Mouse (Mus musculus) cortical plate, adult 2 months (tissue): Measurements from ENCODE around the gene Olfr1082. TPM values are rescaled to one million over a fixed set of nuclear protein-coding genes. Genes with fewer than 3 reads are reported as not detected.
"Not testable (repeated sequence)": the region's sequence is repeated elsewhere in the genome, so short reads cannot be mapped to it uniquely, and the experiment has no call there.

Experiments used
- H3K27ac ChIP-seq: fragments of 200-500 bp; 2 replicates; pipeline ENCODE4 v1.5.1; 2012; ENCODE audit warnings: low read length, control low read depth, inconsistent platforms; ENCODE audit not compliant: insufficient read depth
- H3K4me1 ChIP-seq: fragments of 200-500 bp; 2 replicates; pipeline ENCODE4 v1.6.1; 2011; ENCODE audit warnings: low read length; ENCODE audit not compliant: control insufficient read depth, insufficient read depth
- H3K4me3 ChIP-seq: fragments of 200-500 bp; 2 replicates; pipeline ENCODE4 v1.5.1; 2011; ENCODE audit warnings: mild to moderate bottlenecking, low read length, control low read depth; ENCODE audit not compliant: insufficient read depth
- polyA plus RNA-seq: library from polyadenylated mRNA; depleted of rRNA; stranded (reverse); fragments of >200 nt; gene quantifications from 2 replicates; pipeline ENCODE4 v1.2.3, GENCODE M21; 2012; rRNA removed

Olfr1082 gene
- polyA plus RNA-seq, result not detected in 2 replicates

DNA sequence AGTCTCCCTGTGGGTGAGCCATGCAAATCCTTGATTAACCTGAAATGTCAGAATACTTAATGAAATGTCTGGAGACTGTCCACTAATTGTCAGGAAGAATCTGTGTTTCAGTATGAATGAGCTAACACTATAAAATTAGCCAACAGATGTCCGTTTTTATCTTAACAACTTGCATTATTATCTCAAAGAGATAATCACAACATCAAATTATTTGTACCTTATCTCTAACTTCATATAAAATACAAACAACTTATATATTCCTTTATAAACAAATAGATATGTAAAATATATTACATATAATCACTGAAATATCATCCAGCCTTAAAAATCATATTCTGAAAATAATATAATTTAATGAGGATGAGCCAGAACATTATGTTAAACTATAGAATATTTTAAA is at the start of gene Olfr1082:
Gene Olfr1082 (minus strand): TSS at position 101 of the 400 bp plus-strand sequence.
- not testable (repeated sequence) for H3K4me1 ChIP-seq, H3K27ac ChIP-seq, H3K4me3 ChIP-seq

DNA sequence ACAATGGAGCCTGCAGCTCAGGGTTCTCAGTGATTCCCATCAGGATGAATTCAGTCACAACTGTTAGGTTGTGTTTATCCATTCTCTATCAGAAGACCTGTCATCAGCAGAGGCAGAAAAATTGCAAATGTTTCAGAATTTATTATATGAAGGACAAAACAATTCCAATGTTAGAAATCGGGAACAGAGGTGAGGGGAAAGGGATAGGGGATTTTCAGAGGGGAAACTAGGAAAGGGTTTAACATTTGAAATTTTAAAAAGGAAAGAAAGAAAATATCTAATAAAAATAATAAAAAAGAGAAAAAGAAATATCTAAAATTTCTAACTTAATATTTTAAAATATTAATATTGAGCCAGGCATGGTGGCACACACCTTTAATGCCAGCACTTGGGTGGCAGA is 40.9 kb upstream of the Olfr1082 start, which contains the start of gene Olfr1084:
Gene Olfr1084 (minus strand): TSS at position 101 of the 400 bp plus-strand sequence.
- not testable (repeated sequence) for H3K4me1 ChIP-seq, H3K27ac ChIP-seq, H3K4me3 ChIP-seq

DNA sequence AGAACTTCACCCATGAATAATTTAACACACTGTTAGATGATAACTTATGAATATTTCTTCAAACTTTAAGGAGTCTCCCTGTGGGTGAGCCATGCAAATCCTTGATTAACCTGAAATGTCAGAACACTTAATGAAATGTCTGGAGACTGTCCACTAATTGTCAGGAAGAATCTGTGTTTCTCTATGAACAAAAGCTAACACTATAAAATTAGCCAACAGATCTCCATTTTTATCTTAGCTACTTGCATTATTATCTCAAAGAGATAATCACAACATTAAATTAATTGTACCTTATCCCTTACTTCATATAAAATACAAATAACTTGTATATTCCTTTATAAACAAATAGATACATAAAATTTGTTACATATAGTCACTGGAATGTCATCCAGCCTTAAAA is 40.6 kb downstream of the Olfr1082 start, which contains the start of gene Olfr1080:
Gene Olfr1080 (minus strand): TSS at position 101 of the 400 bp plus-strand sequence.
- H3K4me3 ChIP-seq, H3K27ac ChIP-seq, H3K4me1 ChIP-seq: not testable (repeated sequence)

Other genes with a start within 250 kb of the Olfr1082 start
- gene Olfr1055, start 248.7 kb downstream of the Olfr1082 start, polyA plus RNA-seq, result not detected in 2 replicates
- not detected in 2 replicates for gene Olfr1056, start 236.5 kb downstream of the Olfr1082 start, polyA plus RNA-seq
- not detected in 2 replicates for gene Olfr1057, start 220.6 kb downstream of the Olfr1082 start, polyA plus RNA-seq
- gene Olfr1058, start 210.4 kb downstream of the Olfr1082 start, polyA plus RNA-seq, result not detected in 2 replicates
- gene Olfr1061, start 184.9 kb downstream of the Olfr1082 start, polyA plus RNA-seq, result not detected in 2 replicates
- not detected in 2 replicates for gene Olfr1062, start 172.2 kb downstream of the Olfr1082 start, polyA plus RNA-seq
- gene Olfr1065, start 148.4 kb downstream of the Olfr1082 start, polyA plus RNA-seq, result not detected in 2 replicates
- not detected in 2 replicates for gene Olfr1066, start 142.7 kb downstream of the Olfr1082 start, polyA plus RNA-seq
- not detected in 2 replicates for gene Olfr228, start 111.6 kb downstream of the Olfr1082 start, polyA plus RNA-seq
- not detected in 2 replicates for gene Olfr1076, start 90.5 kb downstream of the Olfr1082 start, polyA plus RNA-seq
- not detected in 2 replicates for gene Olfr1079, start 56.5 kb downstream of the Olfr1082 start, polyA plus RNA-seq
- not detected in 2 replicates for gene Olfr1080, start 40.7 kb downstream of the Olfr1082 start, polyA plus RNA-seq
- gene Olfr1084, start 40.8 kb upstream of the Olfr1082 start, polyA plus RNA-seq, result not detected in 2 replicates
- gene Olfr1085, start 63.1 kb upstream of the Olfr1082 start, polyA plus RNA-seq, result not detected in 2 replicates
- not detected in 2 replicates for gene Olfr1086, start 81.1 kb upstream of the Olfr1082 start, polyA plus RNA-seq
- not detected in 2 replicates for gene Olfr1087, start 99.4 kb upstream of the Olfr1082 start, polyA plus RNA-seq
- gene Olfr1089, start 134.7 kb upstream of the Olfr1082 start, polyA plus RNA-seq, result not detected in 2 replicates
- gene Olfr1090, start 160.0 kb upstream of the Olfr1082 start, polyA plus RNA-seq, result not detected in 2 replicates
- gene Olfr1093, start 183.5 kb upstream of the Olfr1082 start, polyA plus RNA-seq, result not detected in 2 replicates
- gene Olfr141, start 211.1 kb upstream of the Olfr1082 start, polyA plus RNA-seq, result not detected in 2 replicates
- gene Olfr1094, start 225.7 kb upstream of the Olfr1082 start, polyA plus RNA-seq, result not detected in 2 replicates